Mouse (Mus musculus) retina, embryonic 14.5 days (tissue): ENCODE measurements around the gene Zfp369.
"Not testable (repeated sequence)": the region's sequence is repeated elsewhere in the genome, so short reads cannot be mapped to it uniquely, and the experiment has no call there.

Source experiments
- DNase-seq: peaks from one replicate; pipeline ENCODE4 v3.0.0-alpha.2; 2015; ENCODE audit warnings: low spot score

Gene Zfp369

GRCm38 (mm10) chr13:65278383-65279341, at the start of gene Zfp369:
Zfp369 (plus strand) TSS chr13:65278814.
- peak; percentile 87 for DNase-seq

- no peak for DNase-seq
Observed at GRCm38 (mm10) chr13:65237211-65237610, 41.4 kb upstream of the Zfp369 start.

GRCm38 (mm10) chr13:65240509-65241098, 38.0 kb upstream of the Zfp369 start:
- peak; percentile 98 for DNase-seq

GRCm38 (mm10) chr13:65241099-65241626, 37.5 kb upstream of the Zfp369 start:
- DNase-seq, result peak; percentile 92

- DNase-seq, result peak; percentile 6
Observed at GRCm38 (mm10) chr13:65241627-65242318, 36.8 kb upstream of the Zfp369 start.

GRCm38 (mm10) chr13:65242319-65242787, 36.3 kb upstream of the Zfp369 start:
- no peak for DNase-seq

GRCm38 (mm10) chr13:65243273-65243672, 35.3 kb upstream of the Zfp369 start:
- no peak for DNase-seq

GRCm38 (mm10) chr13:65258175-65258954, 20.2 kb upstream of the Zfp369 start:
- peak; percentile 54 for DNase-seq

GRCm38 (mm10) chr13:65259239-65259638, 19.4 kb upstream of the Zfp369 start, which contains the start of gene Gm10775:
Gm10775 (plus strand) TSS chr13:65259539.
- no peak for DNase-seq

GRCm38 (mm10) chr13:65262086-65262485, 16.5 kb upstream of the Zfp369 start:
- DNase-seq, result no peak

GRCm38 (mm10) chr13:65277994-65278382, 626 bp upstream of the Zfp369 start:
- no peak for DNase-seq

- no peak for DNase-seq
Observed at GRCm38 (mm10) chr13:65286771-65287170, 8.2 kb downstream of the Zfp369 start.

- no peak for DNase-seq
Observed at GRCm38 (mm10) chr13:65296354-65296753, 17.7 kb downstream of the Zfp369 start.

GRCm38 (mm10) chr13:65310849-65311248, 32.2 kb downstream of the Zfp369 start:
- peak; percentile 37 for DNase-seq

- no peak for DNase-seq
Observed at GRCm38 (mm10) chr13:65311311-65311755, 32.7 kb downstream of the Zfp369 start.

GRCm38 (mm10) chr13:65311826-65312225, 33.2 kb downstream of the Zfp369 start:
- DNase-seq, result no peak

- DNase-seq, result not testable (repeated sequence)
Observed at GRCm38 (mm10) chr13:65348501-65348900, 69.9 kb downstream of the Zfp369 start.

- DNase-seq, result not testable (repeated sequence)
Observed at GRCm38 (mm10) chr13:65351768-65352167, 73.2 kb downstream of the Zfp369 start.
